Mouse (Mus musculus): Measurements from ENCODE around the gene Rad51b. TPM values are rescaled to one million over a fixed set of nuclear protein-coding genes. Genes with fewer than 3 reads are reported as not detected.

Rad51b gene
- polyA plus RNA-seq, 1 experiment from 2014 or later = 6.5 TPM

DNA sequence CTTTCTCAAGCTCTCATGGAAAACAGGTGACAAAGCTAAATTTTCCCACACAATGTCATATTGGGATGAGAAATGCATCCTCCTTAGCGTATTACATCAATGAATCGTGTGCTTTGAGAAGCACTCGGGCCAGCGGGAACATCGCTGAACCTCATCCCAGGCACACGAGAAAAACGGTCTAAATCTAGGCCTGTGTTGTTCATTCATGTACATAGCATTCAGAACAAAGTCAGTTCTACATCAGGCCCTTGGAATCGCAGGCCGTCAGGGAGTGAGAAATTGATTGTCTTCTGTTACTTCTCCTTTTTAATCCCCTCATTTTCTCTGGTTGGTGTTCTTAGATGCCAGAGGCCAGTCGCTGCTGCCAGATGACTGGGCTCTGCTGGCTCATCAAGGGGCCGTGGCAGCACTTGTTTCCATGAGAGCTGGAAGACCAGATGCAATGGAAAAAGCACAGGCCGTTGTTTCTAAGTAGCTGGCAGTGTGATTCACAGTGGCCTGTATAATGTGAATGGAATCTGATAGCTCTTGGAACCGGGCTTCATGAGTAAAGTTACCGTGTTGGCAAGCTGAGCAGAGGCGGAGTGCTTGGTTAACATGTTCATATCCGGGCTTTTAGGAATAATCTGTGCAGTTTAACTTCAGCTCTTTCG, 191.6 kb downstream of the Rad51b start:
- no peaks in the 10 kb centered on the region for H3K27me3 ChIP-seq (ENCODE audit: control insufficient read depth, insufficient read depth, low read length)
- H3K9me3 ChIP-seq (ENCODE audit: control insufficient read depth, low read length) = no peaks in the 10 kb centered on the region
- no peak for DNase-seq (ENCODE audit: low spot score)
- H3K4me3 ChIP-seq (ENCODE audit: low read depth, low read length) = no peak overlapping the region
- H3K36me3 ChIP-seq (ENCODE audit: control insufficient read depth, insufficient read depth, low read length) = no peaks in the 10 kb centered on the region
- no peak overlapping the region for H3K27ac ChIP-seq (ENCODE audit: low read depth, low read length)
- 90% methylated on average over 17 of the region's 17 CpGs for WGBS
- ATAC-seq (ENCODE audit: low FRiP score) = no peak
- no peaks in the 10 kb centered on the region for H3K4me1 ChIP-seq (replicated peaks; ENCODE audit: control insufficient read depth, insufficient read depth, low read length)
- no peak overlapping the region for H3K4me2 ChIP-seq (replicated peaks; ENCODE audit: low read depth, low read length)
- no peak overlapping the region for H3K9ac ChIP-seq (ENCODE audit: low read depth, low read length)

DNA sequence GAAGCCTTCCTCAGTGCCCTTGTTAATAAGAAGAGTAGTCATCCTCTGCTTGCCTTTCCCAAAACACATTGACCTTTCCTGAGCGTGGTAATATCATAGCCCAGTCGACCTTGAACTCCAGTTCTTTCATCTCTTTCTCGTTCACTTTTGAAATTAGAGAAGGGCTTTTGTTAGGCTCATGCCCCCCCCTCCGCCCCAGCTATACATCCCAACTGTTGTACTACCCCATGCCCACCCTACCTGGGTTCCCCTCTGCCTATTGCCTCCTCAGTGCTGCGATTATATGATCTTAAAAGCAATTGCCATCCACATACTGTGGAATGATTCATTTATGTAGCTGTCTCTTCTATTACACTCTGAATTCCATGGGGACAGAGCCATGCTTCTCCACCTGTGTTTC, 193.5 kb downstream of the Rad51b start:
- H3K36me3 ChIP-seq (ENCODE audit: control insufficient read depth, insufficient read depth, low read length) = no peaks in the 10 kb centered on the region
- ATAC-seq (ENCODE audit: low FRiP score) = no peak
- H3K4me3 ChIP-seq (ENCODE audit: low read depth, low read length) = no peak overlapping the region
- no peaks in the 10 kb centered on the region for H3K9me3 ChIP-seq (ENCODE audit: control insufficient read depth, low read length)
- no peak overlapping the region for H3K27ac ChIP-seq (ENCODE audit: low read depth, low read length)
- no peaks in the 10 kb centered on the region for H3K27me3 ChIP-seq (ENCODE audit: control insufficient read depth, insufficient read depth, low read length)
- WGBS = 73% methylated on average over 5 of the region's 5 CpGs
- no peak overlapping the region for H3K9ac ChIP-seq (ENCODE audit: low read depth, low read length)
- DNase-seq (ENCODE audit: low spot score) = no peak
- H3K4me1 ChIP-seq (replicated peaks; ENCODE audit: control insufficient read depth, insufficient read depth, low read length) = no peaks in the 10 kb centered on the region
- no peak overlapping the region for H3K4me2 ChIP-seq (replicated peaks; ENCODE audit: low read depth, low read length)

DNA sequence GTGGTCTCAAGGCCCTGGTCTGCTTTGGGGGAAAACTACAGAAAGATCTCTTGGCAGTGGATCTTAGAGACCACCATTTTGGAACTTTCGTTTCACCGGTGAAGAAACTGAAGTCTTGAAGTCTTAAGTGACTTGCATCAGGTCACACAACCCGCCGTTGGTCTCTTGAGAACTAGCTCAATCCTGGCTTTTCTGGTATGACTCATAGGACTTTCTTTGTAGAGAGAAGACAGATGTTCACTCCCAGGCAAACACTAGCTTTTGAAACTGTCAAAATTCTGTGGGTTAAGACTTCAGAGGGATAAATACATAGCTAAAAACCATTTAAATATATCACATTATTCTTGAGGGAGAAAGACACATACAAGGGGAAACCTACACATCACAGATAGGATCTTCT, 195.1 kb downstream of the Rad51b start:
- Histone ChIP-seq H3K27me3 (ENCODE audit: control insufficient read depth, insufficient read depth, low read length) (no peaks in the 10 kb centered on the region), H3K36me3 (ENCODE audit: control insufficient read depth, insufficient read depth, low read length) (no peaks in the 10 kb centered on the region), H3K27ac (ENCODE audit: low read depth, low read length) (no peak overlapping the region), H3K4me3 (ENCODE audit: low read depth, low read length) (no peak overlapping the region), H3K9ac (ENCODE audit: low read depth, low read length) (no peak overlapping the region), H3K4me1 (replicated peaks; ENCODE audit: control insufficient read depth, insufficient read depth, low read length) (no peaks in the 10 kb centered on the region), H3K9me3 (ENCODE audit: control insufficient read depth, low read length) (no peaks in the 10 kb centered on the region), H3K4me2 (replicated peaks; ENCODE audit: low read depth, low read length) (no peak overlapping the region)
- no peak for DNase-seq (ENCODE audit: low spot score)
- ATAC-seq (ENCODE audit: low FRiP score) = no peak
- 95% methylated on average over 4 of the region's 4 CpGs for WGBS

DNA sequence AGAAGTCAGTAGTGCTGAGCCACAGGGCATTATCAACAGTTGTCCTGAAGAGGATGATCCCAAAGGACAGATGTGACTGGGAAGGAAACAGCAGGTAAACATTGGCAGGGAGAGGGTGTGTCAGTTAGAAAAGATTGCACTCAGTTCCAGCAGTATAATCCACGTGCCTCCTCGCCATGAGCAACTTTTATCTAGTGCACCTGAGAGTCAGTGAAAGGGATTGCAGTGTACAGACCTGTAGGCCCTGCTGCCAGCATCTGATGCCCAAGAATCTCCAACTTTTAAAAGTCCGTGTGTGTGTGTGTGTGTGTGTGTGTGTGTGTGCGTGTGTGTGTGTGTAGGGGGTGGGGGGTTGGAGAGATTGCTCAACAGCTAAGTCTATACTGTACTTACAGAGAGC, 195.5 kb downstream of the Rad51b start:
- no peaks in the 10 kb centered on the region for H3K27me3 ChIP-seq (ENCODE audit: control insufficient read depth, insufficient read depth, low read length)
- H3K36me3 ChIP-seq (ENCODE audit: control insufficient read depth, insufficient read depth, low read length) = no peaks in the 10 kb centered on the region
- H3K9ac ChIP-seq (ENCODE audit: low read depth, low read length) = no peak overlapping the region
- no peak overlapping the region for H3K4me3 ChIP-seq (ENCODE audit: low read depth, low read length)
- no peak overlapping the region for H3K27ac ChIP-seq (ENCODE audit: low read depth, low read length)
- WGBS = 94% methylated on average over 4 of the region's 4 CpGs
- ATAC-seq (ENCODE audit: low FRiP score) (no peak), DNase-seq (ENCODE audit: low spot score) (no peak)
- H3K4me1 ChIP-seq (replicated peaks; ENCODE audit: control insufficient read depth, insufficient read depth, low read length) = no peaks in the 10 kb centered on the region
- no peak overlapping the region for H3K4me2 ChIP-seq (replicated peaks; ENCODE audit: low read depth, low read length)
- no peaks in the 10 kb centered on the region for H3K9me3 ChIP-seq (ENCODE audit: control insufficient read depth, low read length)

DNA sequence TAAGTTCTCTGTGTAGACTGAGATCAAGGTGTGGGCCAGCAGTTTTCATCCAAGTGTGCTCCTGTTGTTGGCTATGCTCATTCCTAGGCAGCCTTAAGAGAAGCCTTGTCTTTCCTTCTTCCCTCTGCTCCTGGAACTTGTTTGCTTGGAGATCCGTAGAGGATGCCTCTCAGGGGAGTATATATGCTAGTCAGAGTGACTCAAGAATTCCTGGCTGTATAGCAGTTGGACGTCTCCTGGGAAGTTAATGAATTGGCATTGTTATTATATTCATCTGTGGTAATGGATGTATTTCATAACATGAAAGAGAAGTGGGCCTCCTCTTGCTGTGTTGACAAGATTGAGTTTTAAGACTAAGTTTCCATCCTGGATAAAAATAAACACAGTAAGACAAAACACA, 196.4 kb downstream of the Rad51b start:
- WGBS = 65% methylated on average over 2 of the region's 2 CpGs
- no peak overlapping the region for H3K4me2 ChIP-seq (replicated peaks; ENCODE audit: low read depth, low read length)
- H3K36me3 ChIP-seq (ENCODE audit: control insufficient read depth, insufficient read depth, low read length) = no peaks in the 10 kb centered on the region
- H3K9ac ChIP-seq (ENCODE audit: low read depth, low read length) = no peak overlapping the region
- H3K9me3 ChIP-seq (ENCODE audit: control insufficient read depth, low read length) = no peaks in the 10 kb centered on the region
- no peak for ATAC-seq (ENCODE audit: low FRiP score)
- H3K27me3 ChIP-seq (ENCODE audit: control insufficient read depth, insufficient read depth, low read length) = no peaks in the 10 kb centered on the region
- H3K4me3 ChIP-seq (ENCODE audit: low read depth, low read length) = no peak overlapping the region
- no peaks in the 10 kb centered on the region for H3K4me1 ChIP-seq (replicated peaks; ENCODE audit: control insufficient read depth, insufficient read depth, low read length)
- DNase-seq (ENCODE audit: low spot score) = no peak
- no peak overlapping the region for H3K27ac ChIP-seq (ENCODE audit: low read depth, low read length)

DNA sequence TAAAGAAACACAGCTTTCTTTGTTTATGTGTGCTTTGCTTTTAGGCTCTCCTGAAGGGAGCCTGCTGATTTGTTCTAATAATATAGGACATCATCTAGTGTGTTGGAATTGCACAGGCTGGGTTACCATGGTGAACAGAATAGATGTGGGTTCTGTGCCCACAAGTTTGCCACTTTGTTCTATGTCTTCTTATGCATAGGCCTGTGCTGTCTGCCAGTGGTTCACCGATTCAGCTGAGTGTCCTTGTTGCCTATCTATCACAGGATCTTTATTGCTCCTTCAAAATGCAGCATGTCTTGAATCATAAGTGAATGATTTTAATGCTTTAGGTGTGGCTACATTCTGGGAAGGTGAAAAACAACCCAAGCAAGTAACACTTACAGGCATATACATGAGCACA, 201.2 kb downstream of the Rad51b start:
- 92% methylated on average over 1 of the region's 1 CpGs for WGBS
- no peak for ATAC-seq (ENCODE audit: low FRiP score)
- H3K27me3 ChIP-seq (ENCODE audit: control insufficient read depth, insufficient read depth, low read length) = no peaks in the 10 kb centered on the region

DNA sequence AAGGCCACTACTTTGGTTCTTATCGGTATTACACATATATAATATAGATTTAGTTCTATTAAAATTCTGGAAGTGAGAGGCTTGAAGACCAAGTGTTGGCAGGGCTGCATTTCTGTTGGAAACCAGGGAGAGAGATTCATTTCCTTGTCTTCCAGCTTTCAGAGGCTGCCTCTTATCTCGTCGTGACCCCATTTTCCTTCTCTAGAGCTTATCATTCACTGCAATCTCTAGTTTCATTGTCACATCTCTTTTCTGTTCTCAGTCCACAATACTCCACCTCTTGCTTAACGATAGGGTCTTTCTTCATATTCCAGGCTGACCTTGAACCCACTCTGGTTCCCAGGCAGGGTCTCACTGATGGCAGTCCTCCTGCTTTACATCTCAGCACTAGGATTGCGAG, 202.7 kb downstream of the Rad51b start:
- no peak overlapping the region for H3K9ac ChIP-seq (ENCODE audit: low read depth, low read length)
- 93% methylated on average over 5 of the region's 5 CpGs for WGBS
- no peaks in the 10 kb centered on the region for H3K36me3 ChIP-seq (ENCODE audit: control insufficient read depth, insufficient read depth, low read length)
- H3K27me3 ChIP-seq (ENCODE audit: control insufficient read depth, insufficient read depth, low read length) = no peaks in the 10 kb centered on the region
- no peaks in the 10 kb centered on the region for H3K9me3 ChIP-seq (ENCODE audit: control insufficient read depth, low read length)
- DNase-seq (ENCODE audit: low spot score) (no peak), ATAC-seq (ENCODE audit: low FRiP score) (no peak)
- H3K4me2 ChIP-seq (replicated peaks; ENCODE audit: low read depth, low read length) = no peak overlapping the region
- H3K4me3 ChIP-seq (ENCODE audit: low read depth, low read length) = no peak overlapping the region
- H3K27ac ChIP-seq (ENCODE audit: low read depth, low read length) = no peak overlapping the region
- no peaks in the 10 kb centered on the region for H3K4me1 ChIP-seq (replicated peaks; ENCODE audit: control insufficient read depth, insufficient read depth, low read length)

More for the DNA sequence above, 201.2 kb downstream of the Rad51b start:
- no peak overlapping the region for H3K9ac ChIP-seq (ENCODE audit: low read depth, low read length)
- H3K4me1 ChIP-seq (replicated peaks; ENCODE audit: control insufficient read depth, insufficient read depth, low read length) = no peaks in the 10 kb centered on the region
- no peaks in the 10 kb centered on the region for H3K9me3 ChIP-seq (ENCODE audit: control insufficient read depth, low read length)
- H3K27ac ChIP-seq (ENCODE audit: low read depth, low read length) = no peak overlapping the region
- H3K4me2 ChIP-seq (replicated peaks; ENCODE audit: low read depth, low read length) = no peak overlapping the region
- DNase-seq (ENCODE audit: low spot score) = no peak
- no peaks in the 10 kb centered on the region for H3K36me3 ChIP-seq (ENCODE audit: control insufficient read depth, insufficient read depth, low read length)
- H3K4me3 ChIP-seq (ENCODE audit: low read depth, low read length) = no peak overlapping the region

DNA sequence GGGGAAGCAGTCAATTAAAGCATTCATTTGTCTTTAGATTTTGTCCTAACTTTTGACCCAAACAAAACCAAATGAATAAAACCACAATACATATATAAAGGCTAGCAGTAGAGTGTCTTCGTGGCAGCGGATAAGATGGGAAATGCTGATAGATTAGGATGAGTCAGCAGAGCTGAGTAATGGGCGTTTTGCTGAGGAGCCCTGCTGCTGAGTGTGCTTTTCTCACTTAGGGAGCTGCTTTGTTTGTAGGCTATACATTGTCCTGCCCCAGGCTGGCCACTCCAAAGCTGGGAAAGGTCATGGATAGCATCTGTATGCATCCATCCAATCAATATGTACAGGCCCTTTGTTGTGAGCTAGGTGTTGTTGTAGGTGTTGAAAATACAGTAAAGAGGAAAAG, 204.8 kb downstream of the Rad51b start:
- WGBS = 55% methylated on average over 3 of the region's 3 CpGs
- H3K4me2 ChIP-seq (replicated peaks; ENCODE audit: low read depth, low read length) = no peak overlapping the region
- no peak overlapping the region for H3K9ac ChIP-seq (ENCODE audit: low read depth, low read length)
- ATAC-seq (ENCODE audit: low FRiP score) = no peak
- H3K9me3 ChIP-seq (ENCODE audit: control insufficient read depth, low read length) = no peaks in the 10 kb centered on the region
- H3K27me3 ChIP-seq (ENCODE audit: control insufficient read depth, insufficient read depth, low read length) = no peaks in the 10 kb centered on the region
- no peaks in the 10 kb centered on the region for H3K4me1 ChIP-seq (replicated peaks; ENCODE audit: control insufficient read depth, insufficient read depth, low read length)
- no peak overlapping the region for H3K4me3 ChIP-seq (ENCODE audit: low read depth, low read length)
- DNase-seq (ENCODE audit: low spot score) = no peak
- H3K27ac ChIP-seq (ENCODE audit: low read depth, low read length) = no peak overlapping the region
- H3K36me3 ChIP-seq (ENCODE audit: control insufficient read depth, insufficient read depth, low read length) = no peaks in the 10 kb centered on the region

DNA sequence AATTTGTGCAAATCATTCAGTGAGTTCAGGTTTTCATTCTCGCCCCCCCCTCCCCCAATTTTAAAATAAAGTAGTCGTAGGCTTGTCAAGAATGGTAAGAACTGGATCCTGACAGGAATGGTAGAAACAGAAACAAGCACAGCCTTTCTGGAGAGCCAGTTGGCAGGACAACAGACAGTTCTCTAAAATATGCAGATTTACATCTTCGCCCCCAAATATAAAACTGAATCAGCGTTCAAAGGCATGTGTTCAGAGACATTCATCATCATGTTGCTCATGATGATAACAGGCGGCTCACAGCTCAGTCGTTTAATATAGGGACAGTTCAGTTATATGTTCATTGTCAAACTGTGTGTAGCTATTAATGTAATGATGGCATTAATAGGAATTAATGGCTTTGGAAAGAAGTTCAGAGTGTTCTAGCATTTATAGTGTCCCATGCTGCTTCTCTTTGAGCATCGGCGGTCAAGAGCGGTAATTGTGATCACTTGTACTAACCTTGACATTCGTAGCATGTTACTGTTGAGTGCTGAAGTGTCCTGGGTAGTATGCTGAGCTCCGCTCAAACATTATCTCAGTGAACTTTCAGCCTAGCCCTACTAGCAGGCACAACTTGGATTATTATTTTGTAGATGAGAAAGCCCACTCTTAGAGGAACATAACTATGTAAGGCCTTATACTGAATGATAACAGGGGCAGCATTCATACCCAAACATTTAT, 205.9 kb downstream of the Rad51b start:
- Histone ChIP-seq H3K36me3 (ENCODE audit: control insufficient read depth, insufficient read depth, low read length) (no peaks in the 10 kb centered on the region), H3K9ac (ENCODE audit: low read depth, low read length) (no peak overlapping the region), H3K4me3 (ENCODE audit: low read depth, low read length) (no peak overlapping the region), H3K4me1 (replicated peaks; ENCODE audit: control insufficient read depth, insufficient read depth, low read length) (no peaks in the 10 kb centered on the region), H3K27me3 (ENCODE audit: control insufficient read depth, insufficient read depth, low read length) (no peaks in the 10 kb centered on the region), H3K9me3 (ENCODE audit: control insufficient read depth, low read length) (no peaks in the 10 kb centered on the region), H3K27ac (ENCODE audit: low read depth, low read length) (0 out of 2 replicates have a peak overlapping the region, but pooled peaks have one; percentile 63), H3K4me2 (replicated peaks; ENCODE audit: low read depth, low read length) (no peak overlapping the region)
- DNase-seq (ENCODE audit: low spot score) (no peak), ATAC-seq (ENCODE audit: low FRiP score) (no peak)
- WGBS = 79% methylated on average over 11 of the region's 11 CpGs

Measured in hindbrain, embryonic 11.5 days (tissue).